Mouse (Mus musculus): ENCODE results near the gene Gm4297.
"Not testable (repeated sequence)": the region's sequence is repeated elsewhere in the genome, so short reads cannot be mapped to it uniquely, and the experiment has no call there.

GRCm38 (mm10) chrX:24574795-24575194 is at the start of gene Gm4297:
- TF ChIP-seq CTCF (IDR thresholded peaks at IDR 0.05; ENCODE audit: control insufficient read depth, insufficient read depth, low read length); POLR2A (IDR thresholded peaks at IDR 0.05; ENCODE audit: borderline replicate concordance, control insufficient read depth, low read depth, low read length): not testable (repeated sequence)
